Mouse (Mus musculus) MEL (cell line): Measurements from ENCODE around the gene Cbl. TPM values are rescaled to one million over a fixed set of nuclear protein-coding genes. Genes with fewer than 3 reads are reported as not detected.

Experiments
- DNase-seq: peaks from one replicate; pipeline ENCODE4 v3.0.0; 2011; ENCODE audit warnings: low read depth, low spot score
- H3K27ac ChIP-seq: 2 replicates; pipeline ENCODE4 v1.5.1; 2012; ENCODE audit warnings: low read depth, mild to moderate bottlenecking, control low read depth, low read length, moderate library complexity; ENCODE audit not compliant: control insufficient read depth
- H3K27me3 ChIP-seq, 2 experiments: fragments of 150-350 bp in 1 of 2; sonication (generic) in 1 of 2; 2 replicates each; pipeline ENCODE4 v1.6.1; 2012; ENCODE audit warnings: low read length in 2 of 2, mild to moderate bottlenecking in 2 of 2, improper control_type of control experiment in 1 of 2, moderate library complexity in 1 of 2; ENCODE audit not compliant: insufficient read depth in 2 of 2, control insufficient read depth in 1 of 2
- H3K36me3 ChIP-seq, 2 experiments: 2 replicates each; pipeline ENCODE4 v1.6.1; 2012 to 2014; ENCODE audit warnings: low read length in 2 of 2, improper control_type of control experiment in 1 of 2, inconsistent platforms in 1 of 2, mild to moderate bottlenecking in 1 of 2; ENCODE audit not compliant: insufficient read depth in 2 of 2, control insufficient read depth in 1 of 2
- H3K4me1 ChIP-seq, 2 experiments: fragments of 150-350 bp in 1 of 2; sonication (generic) in 1 of 2; 2 replicates each; pipeline ENCODE4 v1.6.1; 2012; ENCODE audit warnings: low read length in 2 of 2, improper control_type of control experiment in 1 of 2, mild to moderate bottlenecking in 1 of 2; ENCODE audit not compliant: insufficient read depth in 2 of 2, control insufficient read depth in 1 of 2
- H3K4me3 ChIP-seq, 2 experiments: fragments of 150-350 bp in 1 of 2; sonication (generic) in 1 of 2; 2 replicates each; pipeline ENCODE4 v1.5.1; 2012; ENCODE audit warnings: low read depth in 2 of 2, low read length in 2 of 2, mild to moderate bottlenecking in 2 of 2, moderate library complexity in 2 of 2, control low read depth in 1 of 2, improper control_type of control experiment in 1 of 2; ENCODE audit not compliant: control insufficient read depth in 1 of 2, insufficient read depth in 1 of 2
- H3K79me2 ChIP-seq: 2 replicates; pipeline ENCODE4 v1.6.1; 2012; ENCODE audit warnings: mild to moderate bottlenecking, low read length, moderate library complexity; ENCODE audit not compliant: control insufficient read depth, poor library complexity, insufficient read depth
- H3K9ac ChIP-seq: 2 replicates; pipeline ENCODE4 v1.6.1; 2012; ENCODE audit warnings: low read depth, mild to moderate bottlenecking, control low read depth, low read length, moderate library complexity; ENCODE audit not compliant: control insufficient read depth, poor library complexity, severe bottlenecking
- H3K9me3 ChIP-seq: fragments of 150-350 bp; sonication (generic); replicated peaks from 2 replicates; pipeline ENCODE4 v1.6.1; 2012; ENCODE audit warnings: mild to moderate bottlenecking, low read length, improper control_type of control experiment, moderate library complexity; ENCODE audit not compliant: insufficient read depth
- BHLHE40 ChIP-seq: IDR thresholded peaks from 2 replicates; pipeline ENCODE4 v1.6.1; 2012; ENCODE audit warnings: low read depth, mild to moderate bottlenecking, inconsistent platforms, low read length, improper control_type of control experiment, borderline replicate concordance
- CHD1 ChIP-seq: IDR thresholded peaks from 2 replicates; pipeline ENCODE4 v1.6.1; 2012; ENCODE audit warnings: low read depth, mild to moderate bottlenecking, inconsistent platforms, low read length, improper control_type of control experiment
- CTCF ChIP-seq, 3 experiments: IDR thresholded peaks in 2 of 3; conservative IDR thresholded peaks in 1 of 3; 2 replicates each; pipeline ENCODE4 v1.5.1; 2011 to 2012; ENCODE audit warnings: low read length in 3 of 3, low read depth in 2 of 3, mild to moderate bottlenecking in 2 of 3, improper control_type of control experiment in 1 of 3, inconsistent platforms in 1 of 3, mixed read lengths in 1 of 3, moderate library complexity in 1 of 3; ENCODE audit not compliant: control insufficient read depth in 1 of 3, insufficient read depth in 1 of 3, poor library complexity in 1 of 3, severe bottlenecking in 1 of 3
- ELF1 ChIP-seq: IDR thresholded peaks from 2 replicates; pipeline ENCODE4 v1.6.1; 2014; ENCODE audit warnings: low read depth, mild to moderate bottlenecking, inconsistent platforms, low read length, improper control_type of control experiment, moderate library complexity
- ETS1 ChIP-seq: IDR thresholded peaks from 2 replicates; pipeline ENCODE4 v1.6.1; 2012; ENCODE audit warnings: low read depth, mild to moderate bottlenecking, inconsistent platforms, low read length, improper control_type of control experiment, moderate library complexity
- GABPA ChIP-seq: IDR thresholded peaks from 2 replicates; pipeline ENCODE4 v1.6.1; 2012; ENCODE audit warnings: low read depth, mild to moderate bottlenecking, inconsistent platforms, low read length, improper control_type of control experiment, moderate library complexity
- GATA1 ChIP-seq: IDR thresholded peaks from 2 replicates; pipeline ENCODE4 v1.6.1; 2011; ENCODE audit warnings: low read depth, low read length, improper control_type of control experiment
- JUND ChIP-seq: IDR thresholded peaks from 2 replicates; pipeline ENCODE4 v1.6.1; 2011; ENCODE audit warnings: low read depth, mild to moderate bottlenecking, improper control_type of control experiment, low read length
- MAFK ChIP-seq: IDR thresholded peaks from 2 replicates; pipeline ENCODE4 v1.6.1; 2011; ENCODE audit warnings: low read depth, mild to moderate bottlenecking, low read length, improper control_type of control experiment, borderline replicate concordance
- MAX ChIP-seq: IDR thresholded peaks from 2 replicates; pipeline ENCODE4 v1.6.1; 2011; ENCODE audit warnings: low read length, improper control_type of control experiment
- MXI1 ChIP-seq: IDR thresholded peaks from 2 replicates; pipeline ENCODE4 v1.6.1; 2011; ENCODE audit warnings: mild to moderate bottlenecking, low read depth, low read length, improper control_type of control experiment
- MYB ChIP-seq: IDR thresholded peaks from 2 replicates; pipeline ENCODE4 v1.6.1; 2011; ENCODE audit warnings: mild to moderate bottlenecking, low read depth, low read length, improper control_type of control experiment
- MYC ChIP-seq: IDR thresholded peaks from 2 replicates; pipeline ENCODE4 v1.6.1; 2011; ENCODE audit warnings: low read depth, mild to moderate bottlenecking, low read length, improper control_type of control experiment, moderate library complexity
- NELFE ChIP-seq: IDR thresholded peaks from 2 replicates; pipeline ENCODE4 v1.6.1; 2011; ENCODE audit warnings: low read depth, low read length, improper control_type of control experiment
- POLR2A ChIP-seq, 2 experiments: IDR thresholded peaks; 2 replicates each; pipeline ENCODE4 v1.6.1; 2011 to 2012; ENCODE audit warnings: low read length in 2 of 2, mild to moderate bottlenecking in 2 of 2, control low read depth in 1 of 2, improper control_type of control experiment in 1 of 2, low read depth in 1 of 2, moderate library complexity in 1 of 2; ENCODE audit not compliant: control insufficient read depth in 1 of 2, insufficient read depth in 1 of 2, poor library complexity in 1 of 2
- POLR2AphosphoS2 ChIP-seq: IDR thresholded peaks from 2 replicates; pipeline ENCODE4 v1.6.1; 2011; ENCODE audit warnings: low read length, improper control_type of control experiment
- SIN3A ChIP-seq: IDR thresholded peaks from 2 replicates; pipeline ENCODE4 v1.6.1; 2012; ENCODE audit warnings: low read length, improper control_type of control experiment, inconsistent platforms
- SMC3 ChIP-seq: IDR thresholded peaks from 2 replicates; pipeline ENCODE4 v1.6.1; 2011; ENCODE audit warnings: low read depth, low read length, improper control_type of control experiment
- TAL1 ChIP-seq: IDR thresholded peaks from 2 replicates; pipeline ENCODE4 v1.6.1; 2012; ENCODE audit warnings: mild to moderate bottlenecking, inconsistent platforms, low read length, moderate library complexity, mixed read lengths
- TCF12 ChIP-seq: IDR thresholded peaks from 2 replicates; pipeline ENCODE4 v1.6.1; 2014; ENCODE audit warnings: low read depth, mild to moderate bottlenecking, inconsistent platforms, low read length, improper control_type of control experiment, moderate library complexity
- USF2 ChIP-seq, 2 experiments: IDR thresholded peaks; 2 replicates each; pipeline ENCODE4 v1.6.1; 2011 to 2012; ENCODE audit warnings: improper control_type of control experiment in 2 of 2, low read length in 2 of 2, borderline replicate concordance in 1 of 2, inconsistent platforms in 1 of 2, low read depth in 1 of 2, mild to moderate bottlenecking in 1 of 2; ENCODE audit not compliant: insufficient read depth in 1 of 2
- ZKSCAN1 ChIP-seq: IDR thresholded peaks from 2 replicates; pipeline ENCODE4 v1.6.1; 2012; ENCODE audit warnings: low read depth, mild to moderate bottlenecking, inconsistent platforms, low read length, improper control_type of control experiment, moderate library complexity
- ZMIZ1 ChIP-seq: IDR thresholded peaks from 2 replicates; pipeline ENCODE4 v1.6.1; 2012; ENCODE audit warnings: low read depth, mild to moderate bottlenecking, inconsistent platforms, low read length, improper control_type of control experiment, moderate library complexity
- ZNF384 ChIP-seq: IDR thresholded peaks from 2 replicates; pipeline ENCODE4 v1.6.1; 2012; ENCODE audit warnings: low read depth, mild to moderate bottlenecking, inconsistent platforms, low read length, improper control_type of control experiment
- polyA plus RNA-seq, 2 experiments: library from polyadenylated mRNA; stranded (reverse) in 1 of 2; unstranded in 1 of 2; fragments of >175 nt in 1 of 2; fragments of >200 nt in 1 of 2; gene quantifications; 2 replicates each; pipeline versions ENCODE4 v1.2.1 to v1.2.4; 2012; ENCODE audit warnings: low replicate concordance in 2 of 2, low read depth in 1 of 2; ENCODE audit not compliant: insufficient read length in 2 of 2, insufficient read depth in 1 of 2, missing spikeins in 1 of 2
- total RNA-seq: library from RNA; depleted of rRNA; stranded (reverse); fragments of 300-350 nt; gene quantifications from 2 replicates; pipeline ENCODE4 v1.2.3, GENCODE M21; 2012

Gene Cbl
- total and polyA plus RNA-seq, 3 experiments = 9.1 to 41.1 (median 36.8) TPM

GRCm38 (mm10) chr9:44130581-44131275 is 103.1 kb downstream of the Cbl start:
- peaks cover 0 to 2% of the 10 kb centered on the region in 2 experiments; a peak in 1 of 4 replicates for H3K36me3 ChIP-seq
- no peak overlapping the region for H3K9ac ChIP-seq
- H3K9me3 ChIP-seq = no peaks in the 10 kb centered on the region
- TF ChIP-seq ELF1 (no peak), USF2 (IDR thresholded peaks at IDR 0.05; ENCODE audit: borderline replicate concordance in 1 of 2, insufficient read depth in 1 of 2, low read depth in 1 of 2, low read length in 2 of 2) (no peak), TCF12 (no peak), POLR2AphosphoS2 (no peak), MXI1 (no peak), JUND (no peak), CTCF (IDR thresholded peaks at IDR 0.05 in 2 of 3, conservative IDR thresholded peaks at IDR 0.05 in 1 of 3; ENCODE audit: control insufficient read depth in 1 of 3, insufficient read depth in 1 of 3, low read depth in 2 of 3, low read length in 3 of 3, poor library complexity in 1 of 3, severe bottlenecking in 1 of 3) (no peak), GATA1 (no peak), MYC (no peak), MYB (no peak), SIN3A (no peak), NELFE (no peak), POLR2A (IDR thresholded peaks at IDR 0.05; ENCODE audit: control insufficient read depth in 1 of 2, insufficient read depth in 1 of 2, low read depth in 1 of 2, low read length in 2 of 2, poor library complexity in 1 of 2) (no peak), TAL1 (no peak), ZMIZ1 (no peak)
- H3K27ac ChIP-seq = no peak overlapping the region
- H3K4me3 ChIP-seq = no peak overlapping the region
- no peak for DNase-seq
- peaks cover 22 to 24% of the 10 kb centered on the region in 2 experiments for H3K27me3 ChIP-seq
- H3K79me2 ChIP-seq = no peaks in the 10 kb centered on the region
- H3K4me1 ChIP-seq = peaks cover 0 to 10% of the 10 kb centered on the region in 2 experiments; a peak in 3 of 4 replicates

- no peak overlapping the region for H3K4me3 ChIP-seq
- H3K4me1 ChIP-seq = peaks cover 0 to 6% of the 10 kb centered on the region in 2 experiments; a peak in 1 of 4 replicates
- TF ChIP-seq ELF1 (no peak), JUND (no peak), MAFK (no peak), MAX (no peak), ETS1 (no peak), ZKSCAN1 (no peak), ZNF384 (no peak), BHLHE40 (no peak), SMC3 (no peak), MXI1 (no peak), CHD1 (no peak), GABPA (no peak)
Measured at GRCm38 (mm10) chr9:44130034-44130433, 103.8 kb downstream of the Cbl start.

More at GRCm38 (mm10) chr9:44130034-44130433, 103.8 kb downstream of the Cbl start:
- Histone ChIP-seq H3K27me3 (peaks cover 20% of the 10 kb centered on the region in 2 experiments), H3K9ac (no peak overlapping the region), H3K27ac (no peak overlapping the region), H3K9me3 (no peaks in the 10 kb centered on the region), H3K36me3 (peaks cover 0 to 2% of the 10 kb centered on the region in 2 experiments; a peak in 1 of 4 replicates), H3K79me2 (no peaks in the 10 kb centered on the region)
- DNase-seq = no peak
